Mouse (Mus musculus): ENCODE results near the gene Nxf1. TPM values are rescaled to one million over a fixed set of nuclear protein-coding genes. Genes with fewer than 3 reads are reported as not detected.

Nxf1 gene
- polyA plus RNA-seq, 1 experiment from 2014 or later: 199 TPM

Small RNA genes within 50 kb of the gene (microRNA-seq; reads per million reads assigned to microRNA genes)
- not detected for gene Mir6992

Other genes with a start within 250 kb of the Nxf1 start
- gene Slc22a8, start 165.8 kb upstream of the Nxf1 start, polyA plus RNA-seq (2015; fragmentation: Nextera tagmentation; extraction: Ambion mirVana): not detected in 2 replicates
- 0.08 and 0.12 TPM in 2 replicates for gene Slc22a6, start 139.0 kb upstream of the Nxf1 start, polyA plus RNA-seq (2015; fragmentation: Nextera tagmentation; extraction: Ambion mirVana)
- 0.66 and 1.4 TPM in 2 replicates for gene Chrm1, start 93.3 kb upstream of the Nxf1 start, polyA plus RNA-seq (2015; fragmentation: Nextera tagmentation; extraction: Ambion mirVana)
- gene Slc3a2, start 33.7 kb upstream of the Nxf1 start, polyA plus RNA-seq (2015; fragmentation: Nextera tagmentation; extraction: Ambion mirVana): 99.9 and 116 TPM in 2 replicates
- gene Wdr74, start 21.2 kb upstream of the Nxf1 start, polyA plus RNA-seq (2015; fragmentation: Nextera tagmentation; extraction: Ambion mirVana): 88.6 and 100 TPM in 2 replicates
- 2.2 and 2.7 TPM in 2 replicates for gene 1700092M07Rik, start 16.4 kb upstream of the Nxf1 start, polyA plus RNA-seq (2015; fragmentation: Nextera tagmentation; extraction: Ambion mirVana)
- gene Stx5a, start 15.7 kb upstream of the Nxf1 start, polyA plus RNA-seq (2015; fragmentation: Nextera tagmentation; extraction: Ambion mirVana): 182 and 184 TPM in 2 replicates
- gene Tmem223, start 13.9 kb downstream of the Nxf1 start, polyA plus RNA-seq (2015; fragmentation: Nextera tagmentation; extraction: Ambion mirVana): 211 and 227 TPM in 2 replicates
- 67.6 and 76.1 TPM in 2 replicates for gene Tmem179b, start 17.4 kb downstream of the Nxf1 start, polyA plus RNA-seq (2015; fragmentation: Nextera tagmentation; extraction: Ambion mirVana)
- 28.5 and 35.6 TPM in 2 replicates for gene Taf6l, start 29.3 kb downstream of the Nxf1 start, polyA plus RNA-seq (2015; fragmentation: Nextera tagmentation; extraction: Ambion mirVana)
- gene Polr2g, start 41.5 kb downstream of the Nxf1 start, polyA plus RNA-seq (2015; fragmentation: Nextera tagmentation; extraction: Ambion mirVana): 175 and 178 TPM in 2 replicates
- 5.5 and 6.0 TPM in 2 replicates for gene Zbtb3, start 45.5 kb downstream of the Nxf1 start, polyA plus RNA-seq (2015; fragmentation: Nextera tagmentation; extraction: Ambion mirVana)
- 78.7 and 82.9 TPM in 2 replicates for gene Ttc9c, start 62.3 kb downstream of the Nxf1 start, polyA plus RNA-seq (2015; fragmentation: Nextera tagmentation; extraction: Ambion mirVana)
- gene Hnrnpul2, start 62.9 kb downstream of the Nxf1 start, polyA plus RNA-seq (2015; fragmentation: Nextera tagmentation; extraction: Ambion mirVana): 7.4 and 7.6 TPM in 2 replicates
- not detected in 2 replicates for gene AC129217.1, start 72.7 kb downstream of the Nxf1 start, polyA plus RNA-seq (2015; fragmentation: Nextera tagmentation; extraction: Ambion mirVana)
- 52.6 and 53.3 TPM in 2 replicates for gene Bscl2, start 80.4 kb downstream of the Nxf1 start, polyA plus RNA-seq (2015; fragmentation: Nextera tagmentation; extraction: Ambion mirVana)
- gene Gng3, start 82.1 kb downstream of the Nxf1 start, polyA plus RNA-seq (2015; fragmentation: Nextera tagmentation; extraction: Ambion mirVana): 10.4 and 10.6 TPM in 2 replicates
- 0.65 and 0.74 TPM in 2 replicates for gene Lrrn4cl, start 93.7 kb downstream of the Nxf1 start, polyA plus RNA-seq (2015; fragmentation: Nextera tagmentation; extraction: Ambion mirVana)
- 184 and 189 TPM in 2 replicates for gene Ubxn1, start 114.4 kb downstream of the Nxf1 start, polyA plus RNA-seq (2015; fragmentation: Nextera tagmentation; extraction: Ambion mirVana)
- 64.2 and 72.3 TPM in 2 replicates for gene Uqcc3, start 123.8 kb downstream of the Nxf1 start, polyA plus RNA-seq (2015; fragmentation: Nextera tagmentation; extraction: Ambion mirVana)
- gene Lbhd1, start 126.7 kb downstream of the Nxf1 start, polyA plus RNA-seq (2015; fragmentation: Nextera tagmentation; extraction: Ambion mirVana): 56.0 and 91.0 TPM in 2 replicates
- gene Gm49403, start 126.9 kb downstream of the Nxf1 start, polyA plus RNA-seq (2015; fragmentation: Nextera tagmentation; extraction: Ambion mirVana): not detected in 2 replicates
- gene 1810009A15Rik, start 131.8 kb downstream of the Nxf1 start, polyA plus RNA-seq (2015; fragmentation: Nextera tagmentation; extraction: Ambion mirVana): 84.9 and 90.0 TPM in 2 replicates
- not detected in 2 replicates for gene Gm49416, start 131.9 kb downstream of the Nxf1 start, polyA plus RNA-seq (2015; fragmentation: Nextera tagmentation; extraction: Ambion mirVana)
- 36.7 and 42.6 TPM in 2 replicates for gene Ints5, start 135.9 kb downstream of the Nxf1 start, polyA plus RNA-seq (2015; fragmentation: Nextera tagmentation; extraction: Ambion mirVana)
- gene Ganab, start 141.0 kb downstream of the Nxf1 start, polyA plus RNA-seq (2015; fragmentation: Nextera tagmentation; extraction: Ambion mirVana): 107 and 108 TPM in 2 replicates
- gene B3gat3, start 163.3 kb downstream of the Nxf1 start, polyA plus RNA-seq (2015; fragmentation: Nextera tagmentation; extraction: Ambion mirVana): 44.7 and 54.6 TPM in 2 replicates
- 2.7 and 3.3 TPM in 2 replicates for gene Rom1, start 172.3 kb downstream of the Nxf1 start, polyA plus RNA-seq (2015; fragmentation: Nextera tagmentation; extraction: Ambion mirVana)
- 32.3 and 32.8 TPM in 2 replicates for gene Eml3, start 172.5 kb downstream of the Nxf1 start, polyA plus RNA-seq (2015; fragmentation: Nextera tagmentation; extraction: Ambion mirVana)
- 187 and 189 TPM in 2 replicates for gene Mta2, start 184.8 kb downstream of the Nxf1 start, polyA plus RNA-seq (2015; fragmentation: Nextera tagmentation; extraction: Ambion mirVana)
- gene Tut1, start 196.8 kb downstream of the Nxf1 start, polyA plus RNA-seq (2015; fragmentation: Nextera tagmentation; extraction: Ambion mirVana): 33.6 and 34.5 TPM in 2 replicates
- 481 and 529 TPM in 2 replicates for gene Eef1g, start 210.0 kb downstream of the Nxf1 start, polyA plus RNA-seq (2015; fragmentation: Nextera tagmentation; extraction: Ambion mirVana)
- 51.0 and 57.8 TPM in 2 replicates for gene Ahnak, start 232.2 kb downstream of the Nxf1 start, polyA plus RNA-seq (2015; fragmentation: Nextera tagmentation; extraction: Ambion mirVana)

All from embryonic facial prominence, embryonic 13.5 days (tissue).